Mouse (Mus musculus) heart, adult 11 months (tissue): ENCODE measurements at regions not wholly inside any gene's neighbourhood (a gene's known extent, or its start where the extent isn't known, plus 50 kb on each side); places are given as distances from the start of the nearest gene placed in this dataset.

Experiments used
- DNase-seq: peaks from one replicate; pipeline ENCODE4 v3.0.0; 2022

DNA sequence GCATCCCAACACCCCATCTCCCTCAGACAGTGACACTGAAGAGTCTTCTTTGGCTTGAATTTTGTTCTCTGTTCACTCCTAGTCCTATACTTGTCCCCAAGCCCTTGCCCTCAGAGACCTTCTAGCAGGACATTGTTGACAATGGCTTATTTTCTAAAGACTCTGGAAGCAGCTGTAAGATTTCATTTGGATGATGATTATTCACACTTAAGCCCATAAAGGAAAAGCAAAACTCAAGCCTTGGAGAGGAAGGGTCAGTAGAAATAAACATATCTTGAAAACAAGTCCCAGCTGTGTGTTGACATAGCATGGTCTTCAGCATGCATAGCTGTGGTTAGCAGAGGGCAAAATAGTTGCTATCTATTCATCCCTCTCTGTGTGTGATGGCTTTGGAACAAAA lies 59.9 kb upstream of the Cdh11 start:
- no peak for DNase-seq

- DNase-seq: no peak
These were observed 74.6 kb upstream of the Cdh11 start for GRCm38 (mm10) chr8:102860021-102860420.

- DNase-seq: no peak
These were observed 114.1 kb upstream of the Cdh11 start for GRCm38 (mm10) chr8:102899525-102899924.

DNA sequence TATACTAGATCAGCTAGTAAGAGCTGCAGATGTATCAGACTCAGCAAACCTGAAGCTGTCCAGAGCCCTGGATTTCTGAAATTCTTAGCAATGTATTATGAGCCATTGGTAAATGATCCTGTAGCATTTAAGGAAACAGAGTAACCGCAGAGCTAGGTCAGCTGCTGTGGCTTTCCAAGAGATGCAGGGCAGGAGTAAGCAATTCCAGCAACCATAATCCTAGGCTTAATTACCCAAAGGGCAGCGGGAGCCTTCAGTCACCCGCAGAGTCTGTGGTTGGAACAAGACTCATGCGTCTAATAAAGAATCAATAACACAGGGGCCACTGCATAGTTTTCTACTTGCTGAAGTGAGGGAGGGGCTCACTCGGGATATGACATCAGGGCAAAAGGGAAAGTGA lies 115.2 kb upstream of the Cdh11 start:
- no peak for DNase-seq

GRCm38 (mm10) chr8:102907444-102907843 lies 122.0 kb upstream of the Cdh11 start:
- no peak for DNase-seq

GRCm38 (mm10) chr8:102931342-102931835 lies 145.9 kb upstream of the Cdh11 start:
- peak; percentile 19 for DNase-seq

- DNase-seq: peak; percentile 11
These were observed 153.3 kb upstream of the Cdh11 start for GRCm38 (mm10) chr8:102938771-102939170.

- peak; percentile 91 for DNase-seq
These were observed 160.1 kb upstream of the Cdh11 start for GRCm38 (mm10) chr8:102945546-102945945.

DNA sequence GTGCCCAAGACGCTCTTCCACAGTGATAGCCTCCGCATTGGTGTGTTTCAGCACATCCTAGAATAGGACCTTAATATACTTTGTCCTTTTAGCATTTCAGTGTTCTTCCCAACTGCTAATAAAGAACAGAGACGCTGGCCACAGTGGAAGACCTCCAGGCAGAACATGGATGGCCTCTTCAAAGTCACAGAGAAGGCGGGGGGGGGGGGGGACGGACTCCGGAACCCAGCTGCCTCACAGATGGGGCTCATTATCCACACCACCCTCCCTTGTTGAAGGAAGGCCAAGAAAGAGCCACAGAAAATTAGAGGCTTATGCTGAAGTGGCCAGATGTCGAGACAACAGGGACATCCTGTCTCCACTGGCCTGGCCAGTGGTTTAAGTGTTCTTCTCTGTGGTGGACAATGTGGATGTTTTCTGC lies 192.7 kb upstream of the Cdh11 start:
- peak; percentile 89 for DNase-seq

GRCm38 (mm10) chr8:102983220-102983909 lies 197.9 kb upstream of the Cdh11 start:
- no peak for DNase-seq

GRCm38 (mm10) chr8:102983910-102984225 lies 198.4 kb upstream of the Cdh11 start:
- no peak for DNase-seq

DNA sequence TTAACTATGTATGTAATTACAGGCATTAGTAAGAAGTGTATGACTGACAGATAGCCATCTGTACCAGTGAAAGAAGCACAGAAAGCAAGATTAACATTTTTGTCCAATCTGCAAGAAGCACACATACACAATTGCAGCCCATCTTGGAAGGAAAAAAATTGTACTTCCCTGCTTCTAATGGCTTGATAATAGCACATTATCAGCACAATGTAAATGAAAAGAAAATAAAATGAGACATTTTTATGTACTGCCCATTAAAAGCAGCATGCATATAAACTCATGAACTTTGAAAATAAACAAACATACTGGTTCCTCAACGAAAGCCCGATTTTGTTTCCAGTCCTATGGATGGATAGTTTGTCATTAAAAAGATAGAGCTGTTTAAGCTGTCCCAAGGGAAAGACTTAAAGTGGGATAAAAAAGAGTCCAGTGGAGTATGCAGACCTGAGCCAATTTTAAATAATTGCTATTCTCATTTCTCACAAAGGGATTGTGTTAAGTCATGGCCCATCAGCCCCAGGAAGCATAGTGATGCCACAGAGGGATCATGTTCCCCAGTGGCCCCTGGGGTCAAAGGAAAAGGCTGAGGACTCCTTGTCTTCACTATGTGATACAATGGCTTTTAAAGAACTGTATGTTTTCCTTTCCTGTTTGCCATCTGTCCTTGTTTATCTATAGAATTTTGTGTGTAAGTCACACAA lies 222.0 kb upstream of the Cdh11 start:
- no peak for DNase-seq

DNA sequence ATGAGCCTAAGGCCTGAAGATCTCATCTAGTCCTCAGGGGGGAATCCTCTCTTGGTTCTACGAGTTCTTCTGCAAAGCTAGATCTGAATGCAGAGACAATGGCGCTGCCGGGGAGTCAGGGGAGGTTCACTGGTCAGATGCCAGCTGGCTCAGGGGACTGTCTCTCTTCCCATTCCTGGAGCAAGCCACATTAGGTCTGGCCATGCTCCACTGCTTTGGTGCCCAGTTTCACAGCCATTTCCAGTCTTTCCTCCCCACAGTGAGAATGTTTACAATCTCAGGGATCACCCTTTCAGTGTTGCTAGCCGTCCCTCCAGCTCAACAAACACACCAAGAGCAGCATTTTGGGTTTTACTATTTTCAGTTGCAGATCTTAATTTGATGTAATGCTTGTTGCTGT lies 233.7 kb upstream of the Cdh11 start:
- peak; percentile 88 for DNase-seq

DNA sequence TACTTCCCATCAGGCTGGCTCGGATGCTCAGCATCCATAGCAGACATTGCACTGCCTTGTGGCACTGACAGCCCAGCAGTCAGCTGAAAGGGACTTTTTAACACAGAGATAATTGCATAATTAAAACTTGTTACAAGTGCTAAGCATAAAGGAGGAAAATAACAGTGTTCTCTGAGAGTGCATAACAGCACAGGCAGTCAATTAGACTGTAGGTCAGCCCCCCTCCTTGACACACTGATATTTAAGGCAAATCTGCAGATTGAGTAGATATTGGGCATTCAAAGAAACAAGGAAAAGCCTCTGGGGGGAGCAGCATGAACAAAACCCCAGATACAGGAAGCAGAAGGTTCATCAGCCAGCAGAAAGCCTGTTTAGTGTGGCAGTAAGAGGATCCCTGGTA lies 237.8 kb upstream of the Cdh11 start:
- DNase-seq: no peak

DNA sequence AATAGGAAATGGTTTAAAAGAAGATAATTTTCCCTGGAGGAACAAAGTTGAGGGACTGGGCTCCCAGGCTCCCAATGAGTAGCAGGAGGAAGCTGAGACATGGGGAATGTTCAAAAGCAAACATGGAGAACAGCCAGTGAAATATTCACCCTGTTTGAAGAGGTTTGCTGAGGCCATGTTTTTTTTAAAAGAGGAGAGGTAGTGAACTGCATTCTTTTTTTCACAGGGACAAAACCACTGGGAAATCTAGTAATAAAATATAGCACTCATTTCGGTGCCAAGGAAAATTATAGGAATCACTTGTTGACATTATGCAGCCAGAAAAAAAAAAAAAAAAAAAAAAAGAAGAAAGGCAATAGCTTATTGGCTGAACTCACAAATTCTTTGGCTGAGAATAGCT lies 246.3 kb upstream of the Cdh11 start:
- DNase-seq: no peak

DNA sequence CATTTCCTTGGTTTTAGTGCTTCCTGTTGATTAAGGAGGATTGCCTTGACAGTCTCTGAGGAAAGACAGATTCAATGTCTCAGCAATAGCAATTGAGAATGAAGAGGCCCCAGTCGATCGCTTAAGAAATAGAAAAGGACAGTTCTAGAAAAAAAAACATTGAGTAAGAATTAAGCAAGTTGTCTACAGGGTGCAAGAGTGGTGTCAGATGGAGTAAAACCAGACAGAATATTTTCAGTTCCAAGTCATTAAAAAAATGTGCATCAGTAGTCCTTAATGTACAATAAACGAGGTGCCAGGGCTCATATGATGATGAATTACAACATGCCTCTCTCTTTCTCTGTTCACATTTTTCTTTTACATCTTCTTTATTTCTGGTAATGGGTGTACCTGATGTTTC lies 248.5 kb upstream of the Cdh11 start:
- no peak for DNase-seq

DNA sequence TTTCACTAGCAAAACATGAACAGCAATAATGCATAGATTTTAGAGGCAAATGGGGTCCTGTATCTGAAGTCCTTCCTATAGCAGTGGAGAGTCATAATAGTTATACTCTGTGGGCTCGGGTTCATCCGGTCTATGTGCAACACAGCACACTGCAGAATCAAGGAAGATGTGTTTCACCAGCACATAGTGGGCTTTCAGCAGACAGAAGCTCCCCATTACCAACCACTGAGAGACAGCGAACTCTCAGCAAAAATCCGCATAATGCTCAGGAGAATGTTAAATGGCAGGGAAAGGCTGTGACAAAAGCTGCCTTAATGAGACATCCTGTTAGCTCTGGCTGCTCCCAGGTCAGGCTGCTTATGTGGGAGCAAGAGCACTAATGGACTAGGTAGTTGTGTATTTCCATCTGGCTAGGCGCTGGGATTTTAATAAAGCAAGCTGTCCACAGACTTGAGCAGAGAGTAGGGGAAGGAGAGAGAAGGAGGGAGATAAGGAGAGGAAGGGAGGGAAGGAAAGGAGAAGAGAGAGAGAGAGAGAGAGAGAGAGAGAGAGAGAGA lies 286.7 kb upstream of the Cdh11 start:
- DNase-seq: no peak

- no peak for DNase-seq
These were observed 287.2 kb upstream of the Cdh11 start for GRCm38 (mm10) chr8:103072646-103073045.

GRCm38 (mm10) chr8:103078559-103078958 lies 293.1 kb upstream of the Cdh11 start:
- DNase-seq: no peak

GRCm38 (mm10) chr8:103086956-103087482 lies 301.6 kb upstream of the Cdh11 start:
- DNase-seq: no peak

- no peak for DNase-seq
These were observed 311.2 kb upstream of the Cdh11 start for GRCm38 (mm10) chr8:103096496-103097092.

DNA sequence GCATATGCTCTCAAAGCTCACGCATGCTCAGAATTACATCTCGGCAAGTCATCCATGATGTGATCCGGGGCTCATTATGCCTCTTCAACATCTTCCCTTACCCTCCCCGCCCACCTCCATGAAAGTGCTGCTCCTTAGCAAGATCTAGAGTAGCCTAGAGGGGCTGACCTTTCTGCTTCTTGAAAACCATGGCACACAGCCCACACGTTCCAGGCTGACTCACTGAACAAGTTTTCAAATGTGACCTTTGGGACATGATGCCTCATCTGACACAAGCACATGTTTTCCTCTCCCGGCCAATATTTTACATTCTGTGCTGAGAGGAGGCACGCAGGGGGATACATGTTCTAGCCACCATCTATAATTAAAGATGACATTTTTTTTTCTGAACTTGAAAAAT lies 340.1 kb upstream of the Cdh11 start:
- DNase-seq: no peak

- no peak for DNase-seq
These were observed 352.7 kb upstream of the Cdh11 start for GRCm38 (mm10) chr8:103138136-103138535.

GRCm38 (mm10) chr8:103144835-103145234 lies 359.4 kb upstream of the Cdh11 start:
- no peak for DNase-seq
